Mouse (Mus musculus) urinary bladder, postnatal 25 days (tissue): ENCODE measurements around the gene Smpdl3a.

ENCODE experiments used
- DNase-seq: peaks from one replicate; pipeline ENCODE4 v3.0.0; 2022; ENCODE audit warnings: low spot score

Smpdl3a gene

GRCm38 (mm10) chr10:57794018-57794417 is at the start of gene Smpdl3a:
Gene Smpdl3a, plus strand, starts transcription at chr10:57794335.
- no peak for DNase-seq

GRCm38 (mm10) chr10:57745452-57745851 is 48.7 kb upstream of the Smpdl3a start:
- DNase-seq, result no peak

GRCm38 (mm10) chr10:57747127-57747526 is 47.0 kb upstream of the Smpdl3a start:
- DNase-seq, result no peak

GRCm38 (mm10) chr10:57753343-57753742 is 40.8 kb upstream of the Smpdl3a start:
- DNase-seq, result no peak

GRCm38 (mm10) chr10:57755201-57755736 is 38.9 kb upstream of the Smpdl3a start:
- DNase-seq, result no peak

GRCm38 (mm10) chr10:57758999-57759398 is 35.1 kb upstream of the Smpdl3a start:
- DNase-seq, result no peak

- no peak for DNase-seq
These were observed 33.4 kb upstream of the Smpdl3a start for GRCm38 (mm10) chr10:57760694-57761093.

GRCm38 (mm10) chr10:57763044-57763443 is 31.1 kb upstream of the Smpdl3a start:
- no peak for DNase-seq

GRCm38 (mm10) chr10:57783289-57784130 is 10.6 kb upstream of the Smpdl3a start:
- DNase-seq, result no peak

- DNase-seq, result peak; percentile 31
These were observed 9.8 kb upstream of the Smpdl3a start for GRCm38 (mm10) chr10:57784131-57784875.

- DNase-seq, result no peak
These were observed 9.3 kb upstream of the Smpdl3a start, which contains the start of gene Fabp7 for GRCm38 (mm10) chr10:57784876-57785150. Gene Fabp7, plus strand, starts transcription at chr10:57784881.

- no peak for DNase-seq
These were observed 8.6 kb upstream of the Smpdl3a start for GRCm38 (mm10) chr10:57785552-57785951.

- no peak for DNase-seq
These were observed 1.2 kb upstream of the Smpdl3a start for GRCm38 (mm10) chr10:57792957-57793356.

- peak; percentile 23 for DNase-seq
These were observed 641 bp downstream of the Smpdl3a start for GRCm38 (mm10) chr10:57794491-57795461.

GRCm38 (mm10) chr10:57795542-57795941 is 1.4 kb downstream of the Smpdl3a start:
- DNase-seq, result no peak

GRCm38 (mm10) chr10:57796057-57796456 is 1.9 kb downstream of the Smpdl3a start:
- peak; percentile 7 for DNase-seq

- no peak for DNase-seq
These were observed 5.4 kb downstream of the Smpdl3a start for GRCm38 (mm10) chr10:57799486-57799885.

GRCm38 (mm10) chr10:57807754-57808153 is 13.6 kb downstream of the Smpdl3a start:
- DNase-seq, result no peak

- no peak for DNase-seq
These were observed 18.2 kb downstream of the Smpdl3a start for GRCm38 (mm10) chr10:57812161-57812856.

GRCm38 (mm10) chr10:57814295-57814694 is 20.2 kb downstream of the Smpdl3a start:
- DNase-seq, result no peak

- no peak for DNase-seq
These were observed 21.7 kb downstream of the Smpdl3a start for GRCm38 (mm10) chr10:57815869-57816268.
